Mouse (Mus musculus): ENCODE measurements around the gene Tas2r109.
"Not testable (repeated sequence)": the region's sequence is repeated elsewhere in the genome, so short reads cannot be mapped to it uniquely, and the experiment has no call there.

Gene Tas2r109

GRCm38 (mm10) chr6:132980865-132981264 lies at the start of gene Tas2r109:
Gene Tas2r109 (minus strand): TSS chr6:132980965.
- DNase-seq (ENCODE audit: low spot score in 2 of 2) = no peak

- DNase-seq (ENCODE audit: low spot score in 2 of 2) = no peak
These were observed 22.9 kb downstream of the Tas2r109 start, which contains the start of gene Tas2r131 for GRCm38 (mm10) chr6:132957819-132958218. Gene Tas2r131 (minus strand): TSS chr6:132957919.

GRCm38 (mm10) chr6:132950802-132951201 lies 30.0 kb downstream of the Tas2r109 start, which contains the start of gene Tas2r129:
Gene Tas2r129 (plus strand): TSS chr6:132951102.
- DNase-seq (ENCODE audit: low spot score in 2 of 2) = no peak

GRCm38 (mm10) chr6:132941376-132941775 lies 39.4 kb downstream of the Tas2r109 start:
- DNase-seq (ENCODE audit: low spot score in 2 of 2) = not testable (repeated sequence)
